Mouse (Mus musculus): ENCODE measurements around the gene Kctd7. TPM values are rescaled to one million over a fixed set of nuclear protein-coding genes. Genes with fewer than 3 reads are reported as not detected.

Kctd7 gene
- polyA plus RNA-seq, 1 experiment from 2014 or later = 5.1 TPM

- TF ChIP-seq EP300 (IDR thresholded peaks at IDR 0.05) = no peak
- TF ChIP-seq CTCF (IDR thresholded peaks at IDR 0.05) = no peak
- Histone ChIP-seq H3K36me3 (ENCODE audit: insufficient read depth, low read length) (no peaks in the 10 kb centered on the region), H3K4me3 (ENCODE audit: low read depth, low read length) (peak overlapping the region; percentile 97), H3K27ac (ENCODE audit: low read length) (peak overlapping the region; percentile 98), H3K27me3 (replicated peaks; ENCODE audit: insufficient read depth, low read length) (no peaks in the 10 kb centered on the region), H3K9ac (replicated peaks; ENCODE audit: low read depth) (peak overlapping the region; percentile 89), H3K4me1 (ENCODE audit: insufficient read depth, low read depth, low read length) (peaks cover 11% of the 10 kb centered on the region; the same call in 1 of the 2 replicates), H3K9me3 (ENCODE audit: low read length) (no peaks in the 10 kb centered on the region), H3K4me2 (replicated peaks; ENCODE audit: low read depth, low read length) (peak overlapping the region; percentile 63)
- DNase-seq (ENCODE audit: low spot score) (peak; percentile 33), ATAC-seq (no peak)
- WGBS = 7% methylated on average over 6 of the region's 6 CpGs
These were observed 26.2 kb downstream of the Kctd7 start for GRCm38 (mm10) chr5:130170666-130171422.

GRCm38 (mm10) chr5:130171423-130171954 is 26.8 kb downstream of the Kctd7 start, which contains the start of gene Rabgef1:
Gene Rabgef1 (plus strand): TSS chr5:130171798.
- no peaks in the 10 kb centered on the region for H3K27me3 ChIP-seq (replicated peaks; ENCODE audit: insufficient read depth, low read length)
- H3K4me1 ChIP-seq (ENCODE audit: insufficient read depth, low read depth, low read length) = peaks cover 11% of the 10 kb centered on the region; the same call in 1 of the 2 replicates
- peak; percentile 97 for ATAC-seq
- H3K4me2 ChIP-seq (replicated peaks; ENCODE audit: low read depth, low read length) = peak within 1 kb of the TSS; percentile 63
- H3K9me3 ChIP-seq (ENCODE audit: low read length) = no peaks in the 10 kb centered on the region
- no peak for TF ChIP-seq CTCF (IDR thresholded peaks at IDR 0.05)
- peak; percentile 84 for TF ChIP-seq EP300 (IDR thresholded peaks at IDR 0.05)
- peak within 1 kb of the TSS; percentile 98 for H3K27ac ChIP-seq (ENCODE audit: low read length)
- 0% methylated on average over 40 of the region's 62 CpGs for WGBS
- peak within 1 kb of the TSS; percentile 89 for H3K9ac ChIP-seq (replicated peaks; ENCODE audit: low read depth)
- H3K36me3 ChIP-seq (ENCODE audit: insufficient read depth, low read length) = no peaks in the 10 kb centered on the region
- peak; percentile 97 for DNase-seq (ENCODE audit: low spot score)
- H3K4me3 ChIP-seq (ENCODE audit: low read depth, low read length) = peak within 1 kb of the TSS; percentile 97

- Histone ChIP-seq H3K4me1 (ENCODE audit: insufficient read depth, low read depth, low read length) (peaks cover 11% of the 10 kb centered on the region; the same call in 1 of the 2 replicates), H3K4me3 (ENCODE audit: low read depth, low read length) (peak overlapping the region; percentile 97), H3K9me3 (ENCODE audit: low read length) (no peaks in the 10 kb centered on the region), H3K36me3 (ENCODE audit: insufficient read depth, low read length) (no peaks in the 10 kb centered on the region), H3K4me2 (replicated peaks; ENCODE audit: low read depth, low read length) (peak overlapping the region; percentile 63), H3K9ac (replicated peaks; ENCODE audit: low read depth) (peak overlapping the region; percentile 89), H3K27ac (ENCODE audit: low read length) (peak overlapping the region; percentile 98), H3K27me3 (replicated peaks; ENCODE audit: insufficient read depth, low read length) (no peaks in the 10 kb centered on the region)
- peak; percentile 66 for ATAC-seq
- TF ChIP-seq EP300 (IDR thresholded peaks at IDR 0.05) = no peak
- no peak for TF ChIP-seq CTCF (IDR thresholded peaks at IDR 0.05)
- under 1% methylated on average over 35 of the region's 46 CpGs for WGBS
- peak; percentile 88 for DNase-seq (ENCODE audit: low spot score)
These were observed 27.4 kb downstream of the Kctd7 start for GRCm38 (mm10) chr5:130171956-130172601.

- Histone ChIP-seq H3K9me3 (ENCODE audit: low read length) (no peaks in the 10 kb centered on the region), H3K36me3 (ENCODE audit: insufficient read depth, low read length) (no peaks in the 10 kb centered on the region), H3K4me2 (replicated peaks; ENCODE audit: low read depth, low read length) (peak overlapping the region; percentile 63), H3K9ac (replicated peaks; ENCODE audit: low read depth) (peak overlapping the region; percentile 89; the same call in 1 of the 2 replicates), H3K27me3 (replicated peaks; ENCODE audit: insufficient read depth, low read length) (no peaks in the 10 kb centered on the region), H3K4me1 (ENCODE audit: insufficient read depth, low read depth, low read length) (peaks cover 11% of the 10 kb centered on the region; the same call in 1 of the 2 replicates), H3K4me3 (ENCODE audit: low read depth, low read length) (peak overlapping the region; percentile 97), H3K27ac (ENCODE audit: low read length) (peak overlapping the region; percentile 98)
- no peak for DNase-seq (ENCODE audit: low spot score)
- WGBS = 56% methylated on average over 4 of the region's 4 CpGs
- TF ChIP-seq EP300 (IDR thresholded peaks at IDR 0.05) = no peak; the same call in 1 of the 2 replicates
- TF ChIP-seq CTCF (IDR thresholded peaks at IDR 0.05) = no peak
- no peak for ATAC-seq
These were observed 28.4 kb downstream of the Kctd7 start for GRCm38 (mm10) chr5:130173012-130173411.

- no peak overlapping the region for H3K4me3 ChIP-seq (ENCODE audit: low read depth, low read length)
- DNase-seq (ENCODE audit: low spot score) (peak; percentile 89), ATAC-seq (peak; percentile 91)
- no peaks in the 10 kb centered on the region for H3K27me3 ChIP-seq (replicated peaks; ENCODE audit: insufficient read depth, low read length)
- H3K36me3 ChIP-seq (ENCODE audit: insufficient read depth, low read length) = no peaks in the 10 kb centered on the region
- no peak for TF ChIP-seq EP300 (IDR thresholded peaks at IDR 0.05)
- no peak for TF ChIP-seq CTCF (IDR thresholded peaks at IDR 0.05)
- peaks cover 20% of the 10 kb centered on the region; the same call in 1 of the 2 replicates for H3K4me1 ChIP-seq (ENCODE audit: insufficient read depth, low read depth, low read length)
- 59% methylated on average over 4 of the region's 4 CpGs for WGBS
- H3K4me2 ChIP-seq (replicated peaks; ENCODE audit: low read depth, low read length) = no peak overlapping the region
- H3K9ac ChIP-seq (replicated peaks; ENCODE audit: low read depth) = no peak overlapping the region
- H3K9me3 ChIP-seq (ENCODE audit: low read length) = no peaks in the 10 kb centered on the region
- peak overlapping the region; percentile 6 for H3K27ac ChIP-seq (ENCODE audit: low read length)
These were observed 33.2 kb downstream of the Kctd7 start for GRCm38 (mm10) chr5:130177871-130178270.

GRCm38 (mm10) chr5:130180362-130180761 is 35.7 kb downstream of the Kctd7 start:
- TF ChIP-seq CTCF (IDR thresholded peaks at IDR 0.05) = peak; percentile 39; the same call in 1 of the 2 replicates
- TF ChIP-seq EP300 (IDR thresholded peaks at IDR 0.05) = no peak
- Histone ChIP-seq H3K4me2 (replicated peaks; ENCODE audit: low read depth, low read length) (no peak overlapping the region), H3K4me3 (ENCODE audit: low read depth, low read length) (no peak overlapping the region), H3K9ac (replicated peaks; ENCODE audit: low read depth) (no peak overlapping the region), H3K9me3 (ENCODE audit: low read length) (no peaks in the 10 kb centered on the region), H3K27me3 (replicated peaks; ENCODE audit: insufficient read depth, low read length) (no peaks in the 10 kb centered on the region), H3K27ac (ENCODE audit: low read length) (no peak overlapping the region), H3K36me3 (ENCODE audit: insufficient read depth, low read length) (no peaks in the 10 kb centered on the region), H3K4me1 (ENCODE audit: insufficient read depth, low read depth, low read length) (peaks cover 10% of the 10 kb centered on the region; the same call in 1 of the 2 replicates)
- no peak for DNase-seq (ENCODE audit: low spot score)
- WGBS = 71% methylated on average over 7 of the region's 7 CpGs
- no peak for ATAC-seq
